Mouse (Mus musculus) lung, postnatal 0 days (tissue): ENCODE data around the gene Tusc2.

ENCODE experiments used
- CTCF ChIP-seq: IDR thresholded peaks from 2 replicates; pipeline ENCODE4 v1.5.1; 2016; ENCODE audit warnings: antibody characterized with exemption, mild to moderate bottlenecking
- EP300 ChIP-seq: IDR thresholded peaks from 2 replicates; pipeline ENCODE4 v1.6.1; 2016; ENCODE audit warnings: antibody characterized with exemption, mild to moderate bottlenecking, control low read depth

DNA sequence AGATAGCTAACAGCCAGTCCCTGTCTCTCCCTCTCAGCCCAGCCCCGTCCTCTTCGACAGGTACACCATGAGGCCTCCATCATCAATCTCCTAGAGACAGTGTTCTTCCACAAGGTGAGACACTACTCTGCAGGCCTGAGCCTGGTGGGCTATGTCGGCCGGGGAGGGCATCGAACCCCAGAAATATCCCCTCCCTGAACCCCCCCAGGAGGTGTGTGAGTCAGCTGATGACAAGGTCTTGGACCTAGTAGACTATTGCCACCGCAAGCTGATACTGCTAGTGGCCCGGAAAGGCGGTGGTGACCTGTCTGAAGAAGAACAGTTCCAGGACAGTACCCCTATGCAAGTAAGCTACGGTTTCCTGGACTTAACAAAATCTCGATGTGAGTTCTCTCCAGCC, 14.2 kb upstream of the Tusc2 start:
- no peak for TF ChIP-seq CTCF
- no peak for TF ChIP-seq EP300
